Comparison of ENCODE assay signal across 9 mouse cellular contexts in genomic region chr11:69118765-69119164, GRCm38 (mm10). TPM values are rescaled to one million over a fixed set of nuclear protein-coding genes. Genes with fewer than 3 reads are reported as not detected.
DNase-seq lines count a peak whose midpoint lies in the region; ATAC-seq and TF ChIP-seq lines count a peak whose summit lies in the region.
"Had no signal": no experiment of that assay in that cellular context is flagged by ENCODE, and none has a peak within 500 bp of the region (broad histone marks: within the 10 kb centered on the region; RNA-seq: fewer than 3 reads in every experiment).

No protein-coding gene starts in this region.

- peaks cover 2% of the 10 kb centered on the region; the same call in 1 of the 2 replicates for H3K4me1 ChIP-seq in heart, adult 2 months (ENCODE audit: control insufficient read depth, insufficient read depth, low read length)
- H3K4me1 ChIP-seq in kidney, adult 2 months (ENCODE audit: control insufficient read depth, insufficient read depth, low read length), result peaks cover 8% of the 10 kb centered on the region; the same call in 1 of the 2 replicates
- peaks cover 49% of the 10 kb centered on the region for H3K4me1 ChIP-seq in limb, embryonic 15.5 days
- peaks cover 28% of the 10 kb centered on the region for H3K4me1 ChIP-seq in midbrain, embryonic 16.5 days (ENCODE audit: control insufficient read depth, insufficient read depth, low read length)

- ATAC-seq in cerebellum, adult (ENCODE audit: insufficient number of reproducible peaks, low FRiP score, low TSS enrichment), result no peak
- ATAC-seq in limb, embryonic 15.5 days (ENCODE audit: insufficient number of reproducible peaks, low FRiP score, low TSS enrichment, low read depth), result no peak; the same call in 1 of the 2 replicates
- ATAC-seq in midbrain, embryonic 16.5 days, result peak; percentile 21; the same call in 1 of the 2 replicates

- no peaks in the 10 kb centered on the region for H3K36me3 ChIP-seq in heart, adult 2 months (ENCODE audit: control insufficient read depth, insufficient read depth, low read length)
- no peaks in the 10 kb centered on the region for H3K36me3 ChIP-seq in kidney, adult 2 months (ENCODE audit: control insufficient read depth, insufficient read depth, low read length)
- no peaks in the 10 kb centered on the region for H3K36me3 ChIP-seq in limb, embryonic 15.5 days
- H3K36me3 ChIP-seq in midbrain, embryonic 16.5 days (ENCODE audit: control insufficient read depth, insufficient read depth, low read length), result no peaks in the 10 kb centered on the region

- H3K27ac ChIP-seq in heart, adult 2 months, result peak overlapping the region; percentile 23; the same call in 1 of the 2 replicates
- no peak overlapping the region for H3K27ac ChIP-seq in kidney, adult 2 months (ENCODE audit: insufficient read depth, low read depth, low read length)
- H3K27ac ChIP-seq in limb, embryonic 15.5 days, result peak overlapping the region; percentile 90; the same call in 1 of the 2 replicates
- no peak overlapping the region for H3K27ac ChIP-seq in midbrain, embryonic 16.5 days (ENCODE audit: low read length)

- H3K9ac ChIP-seq in heart, adult 2 months (ENCODE audit: low read depth, low read length), result no peak overlapping the region
- H3K9ac ChIP-seq in limb, embryonic 15.5 days, result no peak overlapping the region
- peak overlapping the region; percentile 53 for H3K9ac ChIP-seq in midbrain, embryonic 16.5 days (ENCODE audit: low read depth, low read length)

- H3K4me2 ChIP-seq in limb, embryonic 15.5 days, result peak overlapping the region; percentile 97
- peak overlapping the region; percentile 95 for H3K4me2 ChIP-seq in midbrain, embryonic 16.5 days (ENCODE audit: low read length)

- 5% methylated on average over 15 of the region's 15 CpGs for WGBS in heart, adult 2 months
- WGBS in kidney, adult 2 months, result 9% methylated on average over 15 of the region's 15 CpGs
- 0% methylated on average over 15 of the region's 15 CpGs for WGBS in limb, embryonic 15.5 days
- under 1% methylated on average over 15 of the region's 15 CpGs for WGBS in midbrain, embryonic 16.5 days

- no peak for TF ChIP-seq CTCF in heart, adult 2 months (IDR thresholded peaks at IDR 0.05)
- 0 out of 2 replicates have a peak, but pooled peaks have one; percentile 3 for TF ChIP-seq CTCF in kidney, adult 2 months (conservative IDR thresholded peaks at IDR 0.05; ENCODE audit: insufficient read depth, insufficient read length, low read depth, low read length)

- peak; percentile 89 for TF ChIP-seq EP300 in heart, adult 2 months (IDR thresholded peaks at IDR 0.05; ENCODE audit: insufficient read depth, low read depth, low read length)

- H3K4me3 ChIP-seq in heart, adult 2 months, result peak overlapping the region; percentile 86
- H3K4me3 ChIP-seq in kidney, adult 2 months (ENCODE audit: insufficient read depth, low read depth, low read length), result no peak overlapping the region
- H3K4me3 ChIP-seq in limb, embryonic 15.5 days, result peak overlapping the region; percentile 76
- H3K4me3 ChIP-seq in midbrain, embryonic 16.5 days (ENCODE audit: low read depth, low read length), result peak overlapping the region; percentile 60

- H3K79me2 ChIP-seq in heart, adult 2 months (replicated peaks; ENCODE audit: control insufficient read depth, insufficient read depth, low read length), result no peaks in the 10 kb centered on the region

- TF ChIP-seq POLR2A in heart, adult 2 months (IDR thresholded peaks at IDR 0.05; ENCODE audit: insufficient read depth, low read depth, low read length), result 0 out of 2 replicates have a peak, but pooled peaks have one; percentile 19
- no peak for TF ChIP-seq POLR2A in kidney, adult 2 months (IDR thresholded peaks at IDR 0.05; ENCODE audit: low read depth, low read length)

- DNase-seq in cerebellum, adult 11 months, result peak; percentile 88
- DNase-seq in embryo, embryonic 11 days, result peak; percentile 86
- DNase-seq in heart, adult 2 months, result peak; percentile 84 to 90
- peak; percentile 95 for DNase-seq in kidney, adult 2 months
- DNase-seq in spleen, postnatal 14 days (ENCODE audit: low spot score in 2 of 2), result peak; percentile 66 to 78

- H3K27me3 ChIP-seq in heart, adult 2 months (ENCODE audit: control insufficient read depth, insufficient read depth, low read length), result no peaks in the 10 kb centered on the region
- no peaks in the 10 kb centered on the region for H3K27me3 ChIP-seq in kidney, adult 2 months (replicated peaks; ENCODE audit: control insufficient read depth, insufficient read depth, low read length)
- H3K27me3 ChIP-seq in limb, embryonic 15.5 days, result 0 out of 2 replicates have a peak, but pooled peaks cover 2% of the 10 kb centered on the region
- peaks cover 4% of the 10 kb centered on the region; the same call in 1 of the 2 replicates for H3K27me3 ChIP-seq in midbrain, embryonic 16.5 days (ENCODE audit: control insufficient read depth, insufficient read depth, low read depth, low read length)
- H3K27me3 ChIP-seq: Patski had no signal

- H3K9me3 ChIP-seq in limb, embryonic 15.5 days, result no peaks in the 10 kb centered on the region
- H3K9me3 ChIP-seq in midbrain, embryonic 16.5 days (replicated peaks; ENCODE audit: control insufficient read depth, low read length, poor library complexity, severe bottlenecking), result no peaks in the 10 kb centered on the region

- intact Hi-C loops in heart, adult 2 months (cut with DNase I), result loop anchor here (1.0 kb wide), 1 partner anchor 26 kb away; no protein-coding TSS in a partner anchor

RNA-seq across cellular contexts. Expression of gene Hes7, which starts 1.4 kb away (rescaled TPM):
- total RNA-seq in heart, adult 2 months (2021), result under 1 TPM in 1 of 2 experiments, not detected in 1; 0.11 TPM
- 0.10 TPM in 1 of 2 replicates, not detected in the other for polyA plus RNA-seq in heart, adult 2 months (2012; rRNA removed)
- 0.18 and 0.19 TPM in 2 replicates for polyA plus RNA-seq in kidney, adult 2 months (2012; rRNA removed)
- polyA plus RNA-seq in limb, embryonic 15.5 days (2015; fragmentation: Nextera tagmentation; extraction: Ambion mirVana), result 0.58 and 0.68 TPM in 2 replicates
- 0.75 and 1.1 TPM in 2 replicates for polyA plus RNA-seq in midbrain, embryonic 16.5 days (2015; fragmentation: Nextera tagmentation; extraction: Ambion mirVana)

RNA-seq across cellular contexts. Expression of gene 9130213A22Rik, which starts 3.6 kb away (rescaled TPM):
- total RNA-seq in heart, adult 2 months (2021), result under 1 TPM; 0.21 to 0.23 TPM
- 0.82 and 1.00 TPM in 2 replicates for polyA plus RNA-seq in heart, adult 2 months (2012; rRNA removed)
- 0.74 and 0.79 TPM in 2 replicates for polyA plus RNA-seq in kidney, adult 2 months (2012; rRNA removed)
- polyA plus RNA-seq in limb, embryonic 15.5 days (2015; fragmentation: Nextera tagmentation; extraction: Ambion mirVana), result 0.40 and 0.49 TPM in 2 replicates
- 0.49 and 0.65 TPM in 2 replicates for polyA plus RNA-seq in midbrain, embryonic 16.5 days (2015; fragmentation: Nextera tagmentation; extraction: Ambion mirVana)

RNA-seq across cellular contexts. Expression of gene Aloxe3, which starts 6.9 kb away (rescaled TPM):
- under 1 TPM; 0.05 to 0.07 TPM for total RNA-seq in heart, adult 2 months (2021)
- polyA plus RNA-seq in heart, adult 2 months (2012; rRNA removed), result 0.16 TPM in 1 of 2 replicates, not detected in the other
- 0.39 and 0.48 TPM in 2 replicates for polyA plus RNA-seq in kidney, adult 2 months (2012; rRNA removed)
- 11.7 and 14.9 TPM in 2 replicates for polyA plus RNA-seq in limb, embryonic 15.5 days (2015; fragmentation: Nextera tagmentation; extraction: Ambion mirVana)
- polyA plus RNA-seq in midbrain, embryonic 16.5 days (2015; fragmentation: Nextera tagmentation; extraction: Ambion mirVana), result 9.0 and 11.5 TPM in 2 replicates

RNA-seq across cellular contexts. Expression of gene Per1, which starts 23.7 kb away (rescaled TPM):
- total RNA-seq in heart, adult 2 months (2021), result 10 to 100 TPM; 44.4 to 79.8 TPM
- 18.0 and 36.4 TPM in 2 replicates for polyA plus RNA-seq in heart, adult 2 months (2012; rRNA removed)
- 13.5 and 14.7 TPM in 2 replicates for polyA plus RNA-seq in kidney, adult 2 months (2012; rRNA removed)
- polyA plus RNA-seq in limb, embryonic 15.5 days (2015; fragmentation: Nextera tagmentation; extraction: Ambion mirVana), result 24.3 and 28.9 TPM in 2 replicates
- 12.4 TPM in 2 replicates for polyA plus RNA-seq in midbrain, embryonic 16.5 days (2015; fragmentation: Nextera tagmentation; extraction: Ambion mirVana)

RNA-seq across cellular contexts. Expression of gene Vamp2, which starts 30.5 kb away (rescaled TPM):
- total RNA-seq in heart, adult 2 months (2021), result 10 to 100 TPM; 63.4 to 70.8 TPM
- 83.0 and 90.0 TPM in 2 replicates for polyA plus RNA-seq in heart, adult 2 months (2012; rRNA removed)
- polyA plus RNA-seq in kidney, adult 2 months (2012; rRNA removed), result 102 and 106 TPM in 2 replicates
- polyA plus RNA-seq in limb, embryonic 15.5 days (2015; fragmentation: Nextera tagmentation; extraction: Ambion mirVana), result 95.0 and 103 TPM in 2 replicates
- polyA plus RNA-seq in midbrain, embryonic 16.5 days (2015; fragmentation: Nextera tagmentation; extraction: Ambion mirVana), result 335 and 438 TPM in 2 replicates

Comparison
In these comparisons a context has a peak if more than half of its experiments do, and no peak if none do; other contexts are left out.
1. H3K27ac ChIP-seq: peak in heart, adult 2 months (single experiment) and limb, embryonic 15.5 days (single experiment); none in kidney, adult 2 months (single experiment) and midbrain, embryonic 16.5 days (single experiment).
2. Peak in every context shown above with its lines, with median percentiles within 50 percentile points of each other: DNase-seq.